Mouse (Mus musculus) megakaryocyte, adult 5-6 weeks (primary cell): ENCODE measurements around the gene Shpk. TPM values are rescaled to one million over a fixed set of nuclear protein-coding genes. Genes with fewer than 3 reads are reported as not detected.

Experiments
- ATAC-seq: 2 replicates; pipeline ENCODE4 v1.8.0; 2016; ENCODE audit warnings: mild to moderate bottlenecking, inconsistent platforms; ENCODE audit not compliant: poor library complexity, severe bottlenecking
- total RNA-seq, 2 experiments: library from RNA; stranded (forward) in 1 of 2; stranded (reverse) in 1 of 2; fragments of 153-499, 151-499 nt in 1 of 2; fragments of 221-1000, 200-1000 nt in 1 of 2; gene quantifications; 2 replicates each; pipeline versions ENCODE4 v1.2.3 to v1.2.4; 2015 to 2017

The Shpk gene
- 1.1 and 1.6 TPM in 2 replicates for total RNA-seq (2015)
- total RNA-seq (2017) = 1.1 and 2.2 TPM in 2 replicates

DNA sequence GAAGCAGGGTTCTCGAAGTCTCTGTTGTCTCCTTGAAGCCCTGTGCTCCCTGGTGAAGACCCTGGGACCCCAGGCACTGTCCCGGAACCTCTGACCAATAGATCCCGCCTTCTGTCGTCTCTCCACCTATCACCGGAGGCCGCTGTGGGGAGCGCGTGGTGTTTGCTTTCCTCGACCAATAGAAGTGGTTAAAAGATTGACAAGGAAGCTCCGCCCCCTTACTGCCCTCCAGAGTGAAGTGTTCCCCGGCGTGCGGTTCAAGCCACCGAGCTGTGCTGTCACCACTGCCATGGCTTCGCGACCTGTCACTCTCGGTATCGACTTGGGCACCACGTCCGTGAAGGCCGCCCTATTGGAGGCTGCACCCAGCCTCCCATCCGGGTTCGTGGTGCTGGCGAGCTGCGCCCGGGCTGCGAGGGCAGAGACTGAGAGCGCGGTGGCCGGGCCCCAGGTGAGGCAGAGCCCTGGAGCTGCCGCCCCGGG is at the start of gene Shpk:
Gene Shpk (plus strand): TSS at position 231 of the 483 bp plus-strand sequence.
- peak; percentile 94 for ATAC-seq

DNA sequence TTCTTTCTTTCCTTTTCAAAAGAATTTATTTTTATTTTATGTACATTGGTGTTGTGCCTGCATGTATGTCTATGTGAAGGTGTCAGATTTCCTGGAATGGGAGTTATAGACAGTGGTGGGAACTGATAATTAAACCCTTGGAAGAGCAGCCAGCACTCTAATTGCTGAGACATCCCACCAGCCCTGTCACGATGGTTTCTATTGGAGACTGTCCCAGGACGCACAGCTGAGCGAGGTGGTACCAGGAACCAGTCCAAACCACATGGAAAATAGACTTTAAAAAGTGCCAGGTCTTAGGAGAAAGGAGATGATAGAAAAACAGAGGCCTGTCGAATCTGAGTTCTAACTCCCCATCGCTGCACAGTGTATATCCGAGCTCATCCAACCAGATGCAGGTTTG is 44.2 kb upstream of the Shpk start:
- ATAC-seq = no peak

DNA sequence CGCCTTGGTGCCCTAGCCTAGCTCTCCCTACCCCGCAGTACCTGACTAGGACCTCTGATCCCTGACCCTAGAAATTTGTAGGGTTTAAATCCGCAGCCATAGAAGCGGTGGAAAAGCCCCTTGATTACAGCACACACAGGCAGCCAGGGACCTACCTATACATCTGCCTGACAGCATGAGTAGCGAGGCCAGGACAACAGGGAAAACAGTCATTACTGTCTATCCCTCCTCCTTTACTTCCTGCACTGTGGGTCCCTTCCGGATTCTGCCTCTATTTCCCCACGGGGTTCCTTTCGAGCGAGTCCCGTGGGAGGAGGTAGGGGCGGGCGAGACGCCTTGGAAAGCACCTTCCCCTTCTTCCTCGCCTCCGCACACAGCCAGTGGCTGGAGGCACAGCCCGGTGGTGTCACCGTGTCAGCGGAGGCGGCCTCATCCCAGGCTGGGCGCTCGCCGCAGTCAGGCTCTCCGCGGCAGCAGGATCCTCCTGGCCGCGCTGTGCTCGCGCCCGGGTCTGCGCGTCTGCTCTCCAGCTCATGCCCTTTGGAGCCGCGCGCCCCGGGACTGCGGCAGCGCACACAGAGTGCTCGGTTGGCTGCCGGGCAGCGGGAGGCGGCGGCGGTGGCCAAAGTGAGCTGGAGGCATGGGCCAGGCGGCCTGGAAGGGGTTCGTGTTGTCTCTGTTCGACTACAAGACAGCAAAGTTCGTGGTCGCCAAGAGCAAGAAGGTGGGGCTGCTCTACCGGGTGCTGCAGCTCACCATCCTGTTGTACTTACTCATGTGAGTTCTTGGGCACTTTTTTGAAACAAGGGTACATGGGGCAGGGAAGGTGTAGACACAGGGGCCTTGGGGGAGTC is 39.1 kb upstream of the Shpk start, which contains the start of gene P2rx5:
Gene P2rx5 (plus strand): TSS at position 465 of the 854 bp plus-strand sequence.
- peak; percentile 47 for ATAC-seq

DNA sequence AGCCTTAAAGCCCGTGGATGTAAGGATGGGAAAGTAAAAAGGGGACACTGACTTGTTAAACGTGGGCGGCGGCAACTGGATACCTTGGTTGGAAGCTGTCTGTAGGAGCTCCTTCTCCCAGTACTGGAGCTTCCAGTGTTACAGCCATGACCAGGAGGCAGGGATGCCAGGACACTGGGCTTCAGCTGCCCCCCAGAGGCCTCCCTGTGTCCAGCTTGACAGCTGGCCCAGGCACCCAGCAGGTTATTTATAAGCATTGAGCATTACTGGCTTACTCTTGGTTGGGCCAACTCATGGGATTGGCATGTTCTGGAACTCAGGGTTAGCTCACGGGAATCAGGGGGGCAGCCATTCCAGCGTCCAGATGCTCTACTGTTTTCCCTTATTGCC is 38.5 kb upstream of the Shpk start:
- no peak for ATAC-seq

DNA sequence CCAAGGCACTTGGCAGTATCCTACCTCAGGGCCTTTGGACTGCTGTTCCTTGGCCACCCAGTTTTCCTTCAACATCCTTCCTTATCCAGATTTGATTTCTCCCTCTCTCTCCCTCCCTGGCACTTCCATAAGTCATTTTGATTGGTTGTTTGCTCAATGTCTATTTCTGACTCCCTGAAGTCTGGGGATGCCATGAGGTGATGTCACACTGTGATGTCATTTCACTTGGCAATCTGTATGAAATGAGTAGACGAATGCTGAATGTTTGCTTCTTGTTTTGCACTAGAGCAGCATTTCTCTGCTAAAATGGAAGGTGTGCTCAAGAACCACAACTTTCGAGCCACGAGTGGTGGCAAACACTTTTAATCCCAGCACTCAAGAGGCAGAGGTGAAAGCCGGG is 37.6 kb upstream of the Shpk start:
- ATAC-seq = no peak

DNA sequence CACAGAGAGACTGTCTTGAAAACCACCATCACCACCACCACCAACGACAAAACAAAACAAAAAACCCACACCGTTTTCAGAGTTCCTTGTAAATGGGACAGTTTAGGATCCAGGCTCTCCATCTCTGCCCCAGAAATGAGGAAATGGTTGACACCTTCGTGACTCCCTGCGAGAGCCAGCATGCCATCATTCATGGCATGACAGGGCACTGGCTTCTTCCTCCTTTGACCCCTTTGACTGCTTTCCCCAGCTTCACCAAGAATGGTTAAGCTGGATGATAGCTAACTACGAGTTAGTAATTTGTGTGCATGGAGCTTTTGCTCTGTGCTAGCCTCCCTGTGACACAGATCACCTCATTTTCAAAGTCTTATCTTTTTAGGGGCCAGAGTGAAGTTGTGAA is 37.0 kb upstream of the Shpk start:
- ATAC-seq = peak; percentile 49; the same call in 1 of the 2 replicates

DNA sequence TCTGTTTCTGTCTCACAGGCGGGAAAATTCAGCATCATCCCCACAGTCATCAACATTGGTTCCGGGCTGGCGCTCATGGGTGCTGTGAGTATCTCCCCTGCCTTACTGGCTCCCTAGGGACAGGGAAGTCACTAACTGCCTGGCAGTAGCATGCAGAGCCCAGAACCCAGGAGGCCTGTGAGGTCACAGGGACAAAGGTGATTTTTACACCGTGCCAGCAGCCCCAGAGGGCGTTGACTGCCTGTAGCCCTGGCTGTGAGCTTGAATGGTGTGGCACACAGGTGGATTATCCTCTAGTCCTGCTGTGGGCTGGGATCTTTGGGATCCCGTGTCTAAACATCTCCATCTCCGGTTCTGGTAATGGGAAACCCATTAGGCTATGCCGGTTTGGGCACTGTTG is 31.2 kb upstream of the Shpk start:
- no peak for ATAC-seq

DNA sequence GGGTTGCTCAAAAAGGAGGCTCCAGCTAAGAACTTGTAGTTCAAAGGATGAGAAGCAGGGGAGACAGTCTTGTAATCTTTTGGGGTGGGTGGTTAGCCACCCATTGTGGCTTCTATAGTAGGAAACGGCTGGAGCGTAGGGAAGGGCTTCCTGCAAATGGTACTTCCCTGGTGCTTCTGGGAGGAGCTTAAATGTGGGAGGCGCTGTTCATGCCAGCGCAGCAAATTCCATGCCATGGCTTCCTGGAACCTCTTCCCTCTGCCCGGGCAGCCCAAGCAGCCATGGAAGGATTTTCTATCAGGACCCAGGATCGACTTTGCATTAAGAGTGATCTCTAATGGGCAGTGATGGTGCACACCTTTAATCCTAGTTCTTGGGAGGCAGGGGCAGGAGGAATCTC is 30.7 kb upstream of the Shpk start:
- ATAC-seq = no peak

DNA sequence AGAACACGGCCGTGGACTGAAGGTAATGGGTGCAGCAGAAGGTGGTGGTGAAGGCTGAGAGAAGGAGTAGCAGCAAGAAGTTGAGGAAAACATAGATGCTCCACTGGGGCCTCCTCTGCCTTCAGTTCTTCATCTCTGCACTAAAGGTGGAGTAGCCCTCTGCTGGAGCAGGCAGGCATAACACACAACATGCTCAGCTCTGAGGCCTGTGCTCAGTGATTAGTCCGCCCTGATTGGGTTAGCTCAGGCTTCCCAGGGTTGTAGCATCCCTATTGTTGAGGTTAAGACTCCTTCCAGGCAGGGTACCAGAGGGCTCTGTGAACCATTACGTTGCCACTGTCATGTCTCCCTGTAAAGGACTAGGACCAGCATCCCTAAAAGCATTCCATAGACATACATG is 30.0 kb upstream of the Shpk start:
- ATAC-seq = peak; percentile 88

DNA sequence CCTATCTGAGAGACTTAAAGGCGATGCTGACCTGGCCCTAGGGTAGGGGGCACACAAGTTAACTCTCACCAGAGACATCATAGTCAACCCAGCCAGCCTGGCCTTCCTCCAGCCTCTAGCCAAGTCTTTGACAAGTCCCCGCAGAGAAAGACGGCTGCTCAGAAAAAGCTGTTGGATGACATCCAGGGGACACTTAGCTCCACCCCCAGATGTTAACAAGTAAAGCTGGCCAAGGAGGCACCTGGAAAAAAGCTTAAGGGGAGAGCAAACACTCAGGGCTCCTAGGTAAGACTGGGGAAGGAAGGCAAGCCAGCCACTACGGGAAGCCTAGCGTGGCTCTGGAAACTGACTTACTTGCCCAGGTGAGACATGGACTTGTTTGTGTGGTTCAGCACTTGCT is 27.1 kb upstream of the Shpk start:
- ATAC-seq = no peak

DNA sequence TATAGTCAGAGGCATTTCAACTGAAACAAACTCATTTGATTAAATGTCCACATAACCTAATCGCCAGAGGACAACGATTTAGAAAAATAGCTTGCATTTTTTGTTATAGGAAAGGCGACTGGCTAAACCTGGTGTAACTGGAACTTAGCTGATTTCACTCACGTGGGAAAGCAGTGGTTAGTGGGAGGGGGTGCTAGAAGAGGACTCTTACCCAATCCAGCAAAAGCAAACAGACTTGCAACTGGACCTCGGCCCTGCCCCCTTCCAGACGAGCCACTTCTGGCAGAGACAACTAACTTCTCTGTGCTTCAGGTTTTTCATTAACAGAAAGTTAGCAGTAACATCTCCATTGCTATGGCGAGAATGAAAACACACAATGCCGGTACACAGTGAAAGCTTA is 23.6 kb upstream of the Shpk start:
- ATAC-seq = no peak

DNA sequence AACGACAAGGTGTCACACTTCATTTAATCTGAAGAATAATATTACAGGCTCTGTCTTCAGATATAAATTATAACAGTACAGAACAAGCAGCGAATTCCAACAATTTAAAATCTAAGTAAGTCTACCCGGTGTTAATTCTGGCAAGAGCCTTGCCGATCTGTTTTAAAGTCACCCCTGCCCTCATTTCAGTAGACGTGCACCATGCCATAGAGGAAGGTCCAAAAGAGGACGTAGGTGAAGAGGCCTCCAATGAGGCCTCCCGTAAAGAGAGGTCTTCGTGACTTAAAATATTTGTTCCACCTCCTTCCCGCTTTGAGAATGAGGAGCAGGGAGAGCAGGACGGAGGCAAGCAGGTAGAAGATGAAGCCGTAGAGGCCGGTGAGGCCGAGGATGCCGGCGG is 23.1 kb upstream of the Shpk start:
- ATAC-seq = no peak

DNA sequence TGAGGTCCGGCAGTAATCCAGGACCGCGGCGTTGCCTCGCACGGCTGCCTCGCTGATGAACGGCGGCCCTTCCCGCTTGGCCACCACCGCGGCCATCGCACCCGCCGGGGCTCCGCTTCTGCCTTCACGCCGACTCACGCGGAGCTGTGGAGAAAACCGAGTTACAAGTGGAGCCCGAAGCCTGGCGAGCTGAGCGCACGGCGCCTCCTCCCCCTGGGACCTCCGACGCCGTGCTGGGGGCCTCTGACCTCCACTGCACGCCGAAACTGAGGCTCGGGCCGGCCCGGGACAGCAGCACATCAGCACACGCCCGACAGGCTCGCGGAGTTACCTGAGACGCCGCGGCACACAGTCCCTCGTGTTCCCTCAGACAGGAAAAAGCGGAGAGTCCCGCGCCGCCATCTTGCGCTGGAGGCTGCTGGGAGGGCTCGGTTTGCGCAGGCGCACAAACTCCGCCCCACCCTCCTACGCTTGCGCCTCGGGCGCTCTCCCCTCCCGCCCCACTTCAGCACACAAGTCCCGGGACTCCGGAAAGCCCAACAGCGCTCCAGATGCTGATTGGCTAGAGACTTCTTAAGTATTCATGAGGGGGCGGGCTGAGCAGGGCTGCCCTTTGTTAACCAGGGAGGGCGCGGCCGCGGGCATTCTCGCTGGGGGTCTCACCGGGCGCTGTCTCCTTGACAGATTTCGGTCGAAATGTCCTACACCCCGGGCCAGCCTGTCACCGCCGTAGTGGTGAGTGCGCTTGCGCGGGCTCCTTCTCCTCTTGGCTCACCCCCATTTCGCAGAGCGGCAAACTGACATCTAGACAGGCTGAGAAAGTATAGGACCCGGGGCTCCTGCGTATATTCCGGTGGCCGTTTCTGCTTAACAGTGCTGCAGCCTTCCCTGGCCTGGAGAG is 22.4 kb upstream of the Shpk start, which contains the start of the genes Emc6 and Tax1bp3:
Gene Emc6 (minus strand): TSS at position 430 of the 901 bp plus-strand sequence.
Gene Tax1bp3 (plus strand): TSS at position 476 of the 901 bp plus-strand sequence.
- peak; percentile 95 for ATAC-seq

DNA sequence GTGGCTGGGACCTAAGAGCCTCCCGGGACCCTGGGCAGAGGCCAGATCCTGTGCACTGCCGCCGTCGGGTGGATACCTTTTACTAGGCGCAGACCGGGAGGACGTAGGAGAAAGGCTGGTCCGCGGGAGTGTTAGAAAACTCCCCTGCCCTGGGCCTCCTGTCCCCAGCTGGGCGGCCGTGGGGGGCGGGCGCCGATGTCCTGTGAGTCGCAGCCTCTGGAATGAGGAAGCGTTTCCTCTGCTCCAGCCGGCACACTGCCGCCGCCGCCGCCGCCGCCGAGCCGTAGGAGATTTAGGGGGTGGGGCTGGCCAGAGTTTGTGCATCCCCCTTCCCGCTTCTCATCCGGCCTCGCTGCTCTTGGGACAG is 21.8 kb upstream of the Shpk start:
- ATAC-seq = peak; percentile 68

DNA sequence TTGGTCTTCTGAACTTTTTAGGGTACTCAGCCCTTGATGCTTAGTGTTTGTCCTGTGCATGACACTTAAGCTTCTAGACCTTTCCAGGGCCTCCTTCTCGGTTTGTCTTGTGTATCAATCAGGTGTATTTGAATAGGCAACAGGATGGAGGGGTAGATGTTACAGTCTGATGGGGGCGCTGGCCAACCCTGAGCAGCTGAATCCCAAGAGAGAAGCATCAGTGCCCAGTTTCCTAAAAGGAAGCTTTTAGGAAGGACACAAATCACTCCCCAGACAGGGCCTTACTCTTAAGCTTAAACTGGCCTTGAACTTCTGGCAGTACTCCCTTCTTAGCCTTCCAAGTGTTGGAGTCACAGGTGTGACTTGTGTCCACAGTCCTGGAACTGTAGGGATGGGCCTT is 21.4 kb upstream of the Shpk start:
- no peak for ATAC-seq

DNA sequence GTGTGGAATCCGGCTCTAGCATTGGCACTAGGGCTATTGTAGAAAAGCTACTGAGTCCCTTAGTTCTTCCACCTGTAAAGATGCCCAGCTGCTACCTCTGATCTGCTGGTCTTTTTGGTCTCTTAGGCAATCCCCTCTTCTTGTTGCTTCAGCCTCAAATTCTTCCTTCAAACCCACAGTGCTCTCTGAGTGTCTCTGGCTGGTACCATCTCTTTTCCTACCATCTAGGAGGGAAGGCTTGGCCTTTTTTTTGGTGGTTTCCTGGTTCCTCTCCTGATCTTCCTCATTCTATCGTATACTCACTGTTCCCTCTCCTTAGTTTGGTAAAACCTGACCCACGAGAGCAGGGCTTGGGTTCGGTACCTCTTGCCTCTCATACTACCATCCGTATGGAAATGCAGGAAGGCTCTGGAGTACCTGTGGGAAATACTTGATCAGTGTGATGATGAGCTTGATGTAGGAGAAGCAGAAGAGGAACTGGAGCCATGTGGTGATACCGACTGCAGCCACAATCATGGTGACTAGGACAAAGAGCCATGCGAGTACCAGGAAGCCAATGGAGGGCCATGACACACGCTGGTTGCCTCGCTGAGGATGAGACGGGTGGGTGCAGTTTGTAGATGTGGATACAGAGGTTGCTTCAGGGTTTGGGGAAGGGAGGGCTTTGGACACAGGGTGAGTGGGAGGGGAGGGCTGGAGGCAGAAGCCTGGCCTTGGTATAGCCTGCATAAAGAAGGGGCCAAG is 13.2 kb upstream of the Shpk start:
- ATAC-seq = peak; percentile 71

DNA sequence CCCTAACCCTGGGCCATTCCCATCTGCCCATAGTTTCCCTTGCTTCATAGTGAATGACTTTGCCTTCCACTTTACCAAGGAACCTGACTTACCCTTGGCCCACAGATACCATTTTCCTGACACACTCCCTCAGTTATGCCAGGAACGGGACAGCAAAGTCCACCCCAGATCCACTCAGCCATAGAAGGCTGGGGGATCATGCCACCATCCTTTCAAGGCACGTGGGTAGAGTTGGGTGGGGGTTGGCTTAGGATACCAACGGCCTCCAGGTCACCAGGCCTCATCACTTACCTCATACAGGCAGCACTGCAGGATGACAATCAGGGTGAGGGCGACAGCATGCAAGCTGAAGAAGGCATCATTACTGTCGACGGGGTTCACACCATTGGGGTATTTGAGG is 12.0 kb upstream of the Shpk start:
- ATAC-seq = no peak

DNA sequence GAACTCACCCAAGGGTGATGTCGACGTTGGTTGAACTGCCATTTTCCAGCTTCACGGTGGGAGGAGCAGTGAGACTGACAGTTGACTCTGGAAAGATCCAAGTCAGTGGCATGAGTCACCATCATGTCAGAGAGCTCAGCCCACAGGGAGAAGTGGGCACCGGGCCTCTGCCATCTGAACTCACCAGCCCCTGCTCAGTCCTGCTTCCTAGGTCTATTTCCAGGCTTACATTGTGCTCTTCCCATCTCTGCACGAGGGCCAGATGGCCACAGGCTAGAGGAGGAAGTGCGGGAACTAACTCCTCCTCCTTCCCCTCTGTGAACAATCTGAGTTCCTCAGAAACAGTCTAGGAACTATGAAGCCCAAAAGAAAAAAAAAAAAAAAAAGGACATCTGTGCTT is 6.2 kb upstream of the Shpk start:
- peak; percentile 88 for ATAC-seq

DNA sequence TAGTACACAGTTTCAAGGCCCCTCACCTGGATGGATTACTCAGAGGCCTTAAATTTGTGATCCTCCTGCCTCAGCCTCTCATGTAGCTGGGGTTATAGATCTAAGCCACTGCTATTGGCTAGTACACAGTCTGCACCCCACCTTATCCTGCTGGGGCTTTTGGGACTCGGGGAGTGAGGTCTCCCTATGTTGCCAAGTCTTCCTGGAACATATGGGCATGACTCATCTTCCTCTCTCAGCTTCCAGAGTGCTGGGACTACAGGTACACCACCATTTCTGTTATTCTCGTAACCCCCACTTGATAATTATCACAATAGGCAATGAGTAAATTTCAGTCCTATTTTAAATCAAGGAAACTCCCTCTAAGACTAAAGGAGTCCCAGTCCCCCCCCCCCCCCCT is 4.8 kb upstream of the Shpk start:
- no peak for ATAC-seq

DNA sequence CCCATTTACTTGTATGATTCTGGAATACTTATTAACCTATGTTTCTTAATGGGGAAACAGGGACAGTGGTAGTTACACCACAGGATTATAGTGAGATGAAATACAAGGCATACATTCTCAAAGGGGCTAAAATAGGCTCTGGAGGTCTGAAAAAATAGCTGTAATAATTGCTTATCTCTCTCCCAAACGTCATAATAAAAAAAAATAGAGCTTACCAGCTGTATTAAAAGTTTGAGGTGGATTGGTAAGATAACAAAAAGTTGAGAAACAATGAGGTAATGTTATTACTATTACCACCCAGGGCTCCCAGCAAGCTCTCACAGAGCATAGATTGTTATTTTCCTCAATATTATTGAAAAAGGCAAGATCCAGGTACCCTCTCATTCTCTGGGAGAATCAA is 1.1 kb upstream of the Shpk start:
- no peak for ATAC-seq
